Comparison of ENCODE assay signal across 10 mouse cellular contexts in the genomic region with DNA sequence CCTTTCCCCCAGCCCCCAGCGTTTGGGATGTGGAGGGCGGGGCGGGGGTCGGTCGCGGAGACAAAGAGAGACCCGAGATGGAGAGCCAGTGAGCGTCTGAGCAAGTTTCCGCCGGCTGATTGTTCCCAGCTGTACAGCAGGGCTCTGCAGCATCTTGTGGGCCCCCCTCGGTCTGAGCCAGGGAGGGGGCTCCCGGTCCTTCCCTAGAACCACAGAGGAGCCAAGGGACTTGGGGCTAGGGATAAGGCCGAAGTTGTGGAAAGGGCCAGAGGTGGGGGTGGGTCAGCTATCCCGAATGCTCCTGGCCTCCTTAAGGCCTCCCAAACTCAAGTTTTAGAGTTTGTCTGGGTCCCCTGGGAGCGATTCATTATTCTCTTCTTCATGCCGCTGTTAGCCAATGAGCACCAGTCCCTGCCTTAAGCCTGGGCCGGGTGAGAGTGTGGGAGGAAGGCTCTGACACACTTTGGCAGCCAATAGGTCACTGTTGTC. TPM values are rescaled to one million over a fixed set of nuclear protein-coding genes. Genes with fewer than 3 reads are reported as not detected.
A peak's percentile ranks its signal among the peaks of the same experiment; 100 is the strongest.
DNase-seq lines count a peak whose midpoint lies in the region; ATAC-seq and TF ChIP-seq lines count a peak whose summit lies in the region.
"Had no signal": no experiment of that assay in that cellular context is flagged by ENCODE, and none has a peak within 500 bp of the region (broad histone marks: within the 10 kb centered on the region; RNA-seq: fewer than 3 reads in every experiment).

No protein-coding gene starts in this region.

- peak overlapping the region; percentile 78 for H3K27ac ChIP-seq in layer of hippocampus, adult 2 months
- peak overlapping the region; percentile 63 for H3K27ac ChIP-seq in heart, embryonic 11.5 days (ENCODE audit: low read depth, low read length)
- H3K27ac ChIP-seq in limb, embryonic 10.5 days = peak overlapping the region; percentile 96
- peak overlapping the region; percentile 80 for H3K27ac ChIP-seq in midbrain, embryonic 16.5 days (ENCODE audit: low read length)

- H3K27me3 ChIP-seq in heart, embryonic 11.5 days (ENCODE audit: control insufficient read depth, insufficient read depth, low read length) = no peaks in the 10 kb centered on the region
- H3K27me3 ChIP-seq in limb, embryonic 10.5 days (ENCODE audit: low read depth, poor library complexity, severe bottlenecking) = no peaks in the 10 kb centered on the region
- H3K27me3 ChIP-seq in midbrain, embryonic 16.5 days (ENCODE audit: control insufficient read depth, insufficient read depth, low read depth, low read length) = no peaks in the 10 kb centered on the region

- peak overlapping the region; percentile 81 for H3K9ac ChIP-seq in heart, embryonic 11.5 days (ENCODE audit: low read depth, low read length)
- H3K9ac ChIP-seq in midbrain, embryonic 16.5 days (ENCODE audit: low read depth, low read length) = peak overlapping the region; percentile 88

- peak overlapping the region; percentile 61 for H3K4me3 ChIP-seq in layer of hippocampus, adult 2 months
- peak overlapping the region; percentile 65 for H3K4me3 ChIP-seq in heart, embryonic 11.5 days (ENCODE audit: low read depth, low read length)
- peak overlapping the region; percentile 77 for H3K4me3 ChIP-seq in limb, embryonic 10.5 days
- peak overlapping the region; percentile 78 for H3K4me3 ChIP-seq in midbrain, embryonic 16.5 days (ENCODE audit: low read depth, low read length)

- H3K4me1 ChIP-seq in heart, embryonic 11.5 days (ENCODE audit: control insufficient read depth, insufficient read depth, low read length) = peaks cover 11% of the 10 kb centered on the region
- H3K4me1 ChIP-seq in limb, embryonic 10.5 days = peaks cover 52% of the 10 kb centered on the region
- H3K4me1 ChIP-seq in midbrain, embryonic 16.5 days (ENCODE audit: control insufficient read depth, insufficient read depth, low read length) = peaks cover 24% of the 10 kb centered on the region

- H3K9me3 ChIP-seq in heart, embryonic 11.5 days (replicated peaks; ENCODE audit: control insufficient read depth, low read length) = no peaks in the 10 kb centered on the region
- H3K9me3 ChIP-seq in limb, embryonic 10.5 days (replicated peaks) = no peaks in the 10 kb centered on the region
- H3K9me3 ChIP-seq in midbrain, embryonic 16.5 days (replicated peaks; ENCODE audit: control insufficient read depth, low read length, poor library complexity, severe bottlenecking) = no peaks in the 10 kb centered on the region
- H3K9me3 ChIP-seq: G1E had no signal

- WGBS in heart, embryonic 11.5 days (ENCODE audit: insufficient replicate concordance) = 1% methylated on average over 17 of the region's 17 CpGs
- 2% methylated on average over 17 of the region's 17 CpGs for WGBS in limb, embryonic 10.5 days
- under 1% methylated on average over 17 of the region's 17 CpGs for WGBS in midbrain, embryonic 16.5 days

- no peak for TF ChIP-seq CTCF in layer of hippocampus, adult 2 months (conservative IDR thresholded peaks at IDR 0.05)

- H3K4me2 ChIP-seq in heart, embryonic 11.5 days = peak overlapping the region; percentile 80
- H3K4me2 ChIP-seq in midbrain, embryonic 16.5 days (ENCODE audit: low read length) = peak overlapping the region; percentile 95

- DNase-seq in layer of hippocampus, adult 2 months (ENCODE audit: low spot score in 2 of 2) = no peak
- DNase-seq in layer of hippocampus, adult 11-12 months (ENCODE audit: low spot score) = no peak
- peak; percentile 84 for DNase-seq in limb, embryonic 10.5 days (ENCODE audit: low spot score)
- DNase-seq in urinary bladder, postnatal 25 days (ENCODE audit: low spot score) = no peak
- no peak for DNase-seq in adrenal gland, postnatal 25 days
- no peak for DNase-seq in frontal cortex, postnatal 25 days (ENCODE audit: low spot score in 2 of 2)

- peak; percentile 19; the same call in 1 of the 2 replicates for ATAC-seq in heart, embryonic 11.5 days (replicated peaks; ENCODE audit: insufficient number of reproducible peaks, low FRiP score, low TSS enrichment)
- ATAC-seq in midbrain, embryonic 16.5 days = peak; percentile 19; the same call in 1 of the 2 replicates

- peaks cover 25% of the 10 kb centered on the region for H3K36me3 ChIP-seq in heart, embryonic 11.5 days (ENCODE audit: control insufficient read depth, insufficient read depth, low read length)
- peaks cover 66% of the 10 kb centered on the region for H3K36me3 ChIP-seq in limb, embryonic 10.5 days
- peaks cover 24% of the 10 kb centered on the region for H3K36me3 ChIP-seq in midbrain, embryonic 16.5 days (ENCODE audit: control insufficient read depth, insufficient read depth, low read length)

RNA-seq across cellular contexts. Expression of gene Mfap2, which starts 0.8 kb away (rescaled TPM):
- 1 to 10 TPM; 4.5 to 6.9 TPM for total RNA-seq in layer of hippocampus, adult 2 months (2021)
- 246 and 248 TPM in 2 replicates for polyA plus RNA-seq in heart, embryonic 11.5 days (2014; fragmentation: Nextera tagmentation; extraction: Ambion mirVana)
- 444 and 521 TPM in 2 replicates for polyA plus RNA-seq in limb, embryonic 10.5 days (2016; fragmentation: Nextera tagmentation; extraction: Ambion mirVana)
- 121 and 141 TPM in 2 replicates for polyA plus RNA-seq in midbrain, embryonic 16.5 days (2015; fragmentation: Nextera tagmentation; extraction: Ambion mirVana)
- total RNA-seq in adrenal gland, postnatal 25 days (2021) = 10.7 and 11.1 TPM in 2 replicates
- total RNA-seq: G1E; hematopoietic stem cell, adult 5-6 weeks had no signal
- polyA plus RNA-seq: G1E had no signal

RNA-seq across cellular contexts. Expression of gene Atp13a2, which starts 24.3 kb away (rescaled TPM):
- 100 to 1,000 TPM; 155 to 162 TPM for total RNA-seq in layer of hippocampus, adult 2 months (2021)
- polyA plus RNA-seq in heart, embryonic 11.5 days (2014; fragmentation: Nextera tagmentation; extraction: Ambion mirVana) = 18.2 and 18.9 TPM in 2 replicates
- 33.9 and 44.0 TPM in 2 replicates for polyA plus RNA-seq in limb, embryonic 10.5 days (2016; fragmentation: Nextera tagmentation; extraction: Ambion mirVana)
- 174 and 190 TPM in 2 replicates for polyA plus RNA-seq in midbrain, embryonic 16.5 days (2015; fragmentation: Nextera tagmentation; extraction: Ambion mirVana)
- 35.9 and 53.3 TPM in 2 replicates for total RNA-seq in adrenal gland, postnatal 25 days (2021)

RNA-seq across cellular contexts. Expression of gene Crocc, which starts 49.4 kb away (rescaled TPM):
- total RNA-seq in layer of hippocampus, adult 2 months (2021) = 10 to 100 TPM; 83.1 to 89.8 TPM
- polyA plus RNA-seq in heart, embryonic 11.5 days (2014; fragmentation: Nextera tagmentation; extraction: Ambion mirVana) = 4.5 and 4.7 TPM in 2 replicates
- 10.6 and 11.4 TPM in 2 replicates for polyA plus RNA-seq in limb, embryonic 10.5 days (2016; fragmentation: Nextera tagmentation; extraction: Ambion mirVana)
- 5.3 and 6.3 TPM in 2 replicates for polyA plus RNA-seq in midbrain, embryonic 16.5 days (2015; fragmentation: Nextera tagmentation; extraction: Ambion mirVana)
- total RNA-seq in adrenal gland, postnatal 25 days (2021) = 10.2 and 16.1 TPM in 2 replicates

RNA-seq across cellular contexts. Expression of gene Sdhb, which starts 50.0 kb away (rescaled TPM):
- total RNA-seq in layer of hippocampus, adult 2 months (2021) = 100 to 1,000 TPM; 170 to 183 TPM
- polyA plus RNA-seq in heart, embryonic 11.5 days (2014; fragmentation: Nextera tagmentation; extraction: Ambion mirVana) = 760 and 778 TPM in 2 replicates
- polyA plus RNA-seq in limb, embryonic 10.5 days (2016; fragmentation: Nextera tagmentation; extraction: Ambion mirVana) = 428 and 436 TPM in 2 replicates
- 446 and 455 TPM in 2 replicates for polyA plus RNA-seq in midbrain, embryonic 16.5 days (2015; fragmentation: Nextera tagmentation; extraction: Ambion mirVana)
- total RNA-seq in adrenal gland, postnatal 25 days (2021) = 452 and 458 TPM in 2 replicates
